Mouse (Mus musculus) forebrain, embryonic 13.5 days (tissue): ENCODE data around the gene Dclre1a. TPM values are rescaled to one million over a fixed set of nuclear protein-coding genes. Genes with fewer than 3 reads are reported as not detected.
"Not testable (repeated sequence)": the region's sequence is repeated elsewhere in the genome, so short reads cannot be mapped to it uniquely, and the experiment has no call there.

Experiments
- ATAC-seq: fragments of 200-750 bp; cut with Nextera tagmentation; 2 replicates; pipeline ENCODE4 v1.8.0; 2017
- H3K27ac ChIP-seq: fragments of 300-500 bp; sonication (generic); 2 replicates; pipeline ENCODE4 v1.5.1; 2015; ENCODE audit warnings: inconsistent platforms, mild to moderate bottlenecking, moderate library complexity
- H3K27me3 ChIP-seq: fragments of 300-500 bp; sonication (generic); 2 replicates; pipeline ENCODE4 v1.6.1; 2015; ENCODE audit warnings: mild to moderate bottlenecking, inconsistent platforms
- H3K36me3 ChIP-seq: fragments of 300-500 bp; sonication (generic); 2 replicates; pipeline ENCODE4 v1.6.1; 2015; ENCODE audit warnings: mild to moderate bottlenecking, inconsistent platforms; ENCODE audit not compliant: poor library complexity, severe bottlenecking
- H3K4me1 ChIP-seq: fragments of 300-500 bp; sonication (generic); 2 replicates; pipeline ENCODE4 v1.6.1; 2015; ENCODE audit warnings: inconsistent platforms
- H3K4me2 ChIP-seq: fragments of 300-500 bp; sonication (generic); 2 replicates; pipeline ENCODE4 v1.6.1; 2015; ENCODE audit warnings: inconsistent platforms, mild to moderate bottlenecking, moderate library complexity
- H3K4me3 ChIP-seq: fragments of 300-500 bp; sonication (generic); 2 replicates; pipeline ENCODE4 v1.5.1; 2015; ENCODE audit warnings: mild to moderate bottlenecking, inconsistent platforms
- H3K9ac ChIP-seq: fragments of 300-500 bp; sonication (generic); 2 replicates; pipeline ENCODE4 v1.6.1; 2015; ENCODE audit warnings: mild to moderate bottlenecking, inconsistent platforms
- H3K9me3 ChIP-seq: fragments of 300-500 bp; sonication (generic); replicated peaks from 2 replicates; pipeline ENCODE4 v1.6.1; 2016; ENCODE audit warnings: inconsistent platforms
- WGBS: fragments of 180-500 bp; shearing (Covaris S2); methylation state at CpG from one replicate; pipeline ENCODE4 v1.1.7; 2015; 5-methylcytosine and 5-hydroxymethylcytosine counted together
- polyA plus RNA-seq: library from polyadenylated mRNA; unstranded; fragments of >200 nt; fragmentation: Nextera tagmentation; extraction: Ambion mirVana; gene quantifications from 2 replicates; pipeline ENCODE4 v1.2.1, GENCODE M21; 2015

The Dclre1a gene
- polyA plus RNA-seq, 1 experiment from 2014 or later, result 13.9 TPM

GRCm38 (mm10) chr19:56546031-56546430 is 2.0 kb downstream of the Dclre1a start:
- peaks cover 19% of the 10 kb centered on the region for H3K36me3 ChIP-seq
- H3K27ac ChIP-seq, result no peak overlapping the region
- ATAC-seq, result no peak
- no peak overlapping the region for H3K4me2 ChIP-seq
- no peaks in the 10 kb centered on the region for H3K9me3 ChIP-seq
- H3K9ac ChIP-seq, result no peak overlapping the region
- no peaks in the 10 kb centered on the region for H3K27me3 ChIP-seq
- H3K4me1 ChIP-seq, result peaks cover 24% of the 10 kb centered on the region
- no peak overlapping the region for H3K4me3 ChIP-seq

GRCm38 (mm10) chr19:56544681-56545388 is 3.2 kb downstream of the Dclre1a start:
- H3K27me3 ChIP-seq, result no peaks in the 10 kb centered on the region
- no peaks in the 10 kb centered on the region for H3K9me3 ChIP-seq
- H3K27ac ChIP-seq, result no peak overlapping the region
- peaks cover 23% of the 10 kb centered on the region for H3K36me3 ChIP-seq
- 93% methylated on average over 13 of the region's 13 CpGs for WGBS
- H3K4me2 ChIP-seq, result no peak overlapping the region
- H3K9ac ChIP-seq, result no peak overlapping the region
- peaks cover 14% of the 10 kb centered on the region for H3K4me1 ChIP-seq
- no peak for ATAC-seq
- no peak overlapping the region for H3K4me3 ChIP-seq

DNA sequence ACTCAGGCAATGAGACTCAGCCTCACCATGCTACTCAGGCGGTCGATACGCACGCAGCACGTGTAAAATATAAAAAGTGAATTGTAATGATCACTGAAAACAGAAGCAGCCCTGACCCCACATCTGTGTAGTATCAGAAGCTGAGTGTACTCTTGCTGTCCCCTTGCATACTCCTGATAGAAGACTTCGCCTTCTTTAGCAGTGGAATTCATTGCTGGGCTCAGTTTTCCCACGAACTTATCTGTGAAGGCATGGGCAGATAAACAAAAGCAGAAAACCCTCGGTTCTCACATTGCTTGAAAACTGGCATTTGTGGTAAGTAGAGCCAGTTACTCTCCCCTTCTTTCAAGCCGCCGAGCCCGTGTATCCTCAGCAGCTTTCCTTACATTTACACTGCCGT is 4.7 kb downstream of the Dclre1a start:
- ATAC-seq, result no peak
- Histone ChIP-seq H3K4me2 (no peak overlapping the region), H3K36me3 (peaks cover 23% of the 10 kb centered on the region), H3K4me1 (peaks cover 5% of the 10 kb centered on the region), H3K9ac (no peak overlapping the region), H3K27ac (no peak overlapping the region), H3K4me3 (no peak overlapping the region), H3K9me3 (no peaks in the 10 kb centered on the region), H3K27me3 (no peaks in the 10 kb centered on the region)
- WGBS, result 93% methylated on average over 12 of the region's 12 CpGs

DNA sequence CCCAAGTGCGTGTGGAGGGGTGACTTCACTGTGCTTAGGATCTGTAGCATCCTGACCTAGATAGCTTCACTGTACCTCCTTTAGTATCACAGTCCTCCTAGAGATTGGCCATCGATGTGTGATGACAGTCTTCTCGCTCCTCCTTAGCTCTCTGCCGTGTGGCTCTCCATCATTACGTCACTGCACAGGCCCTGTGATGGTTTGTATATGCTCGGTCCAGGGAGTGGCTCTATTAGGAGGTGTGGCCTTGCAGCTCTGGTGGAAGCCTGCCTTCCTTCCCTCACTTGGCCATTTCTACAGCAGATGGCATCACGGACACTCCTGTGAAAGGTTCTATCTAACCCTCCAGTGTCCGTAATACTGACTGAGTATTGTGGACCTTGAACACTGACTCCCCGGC is 12.3 kb downstream of the Dclre1a start:
- Histone ChIP-seq H3K27ac (no peak overlapping the region), H3K9ac (no peak overlapping the region), H3K27me3 (no peaks in the 10 kb centered on the region), H3K4me1 (no peaks in the 10 kb centered on the region), H3K4me2 (no peak overlapping the region), H3K36me3 (peaks cover 30% of the 10 kb centered on the region), H3K9me3 (no peaks in the 10 kb centered on the region), H3K4me3 (no peak overlapping the region)
- 92% methylated on average over 9 of the region's 9 CpGs for WGBS
- ATAC-seq, result no peak

DNA sequence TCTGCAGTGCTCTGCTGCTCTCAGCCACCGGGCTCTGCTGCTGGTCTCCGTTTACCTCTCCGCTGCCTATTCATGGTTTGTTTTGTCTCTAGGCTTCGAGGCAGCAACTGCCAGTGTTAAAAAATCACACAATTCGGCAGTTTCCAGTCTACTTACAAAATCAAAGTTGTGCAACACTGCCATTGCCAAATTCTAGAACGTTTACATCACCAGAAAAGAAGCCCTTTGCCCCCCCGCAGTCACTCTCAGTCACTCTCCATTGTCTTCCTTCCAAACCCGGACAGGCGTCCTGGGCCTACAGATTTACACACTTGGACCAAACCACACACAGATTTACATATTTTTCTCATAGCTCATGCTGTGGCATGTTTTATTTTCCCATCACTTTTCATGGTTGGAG is 13.0 kb downstream of the Dclre1a start:
- Histone ChIP-seq H3K27me3 (no peaks in the 10 kb centered on the region), H3K36me3 (peaks cover 27% of the 10 kb centered on the region), H3K4me1 (no peaks in the 10 kb centered on the region), H3K4me3 (no peak overlapping the region), H3K9ac (no peak overlapping the region), H3K9me3 (no peaks in the 10 kb centered on the region), H3K4me2 (no peak overlapping the region), H3K27ac (no peak overlapping the region)
- WGBS, result 66% methylated on average over 9 of the region's 9 CpGs
- no peak for ATAC-seq

DNA sequence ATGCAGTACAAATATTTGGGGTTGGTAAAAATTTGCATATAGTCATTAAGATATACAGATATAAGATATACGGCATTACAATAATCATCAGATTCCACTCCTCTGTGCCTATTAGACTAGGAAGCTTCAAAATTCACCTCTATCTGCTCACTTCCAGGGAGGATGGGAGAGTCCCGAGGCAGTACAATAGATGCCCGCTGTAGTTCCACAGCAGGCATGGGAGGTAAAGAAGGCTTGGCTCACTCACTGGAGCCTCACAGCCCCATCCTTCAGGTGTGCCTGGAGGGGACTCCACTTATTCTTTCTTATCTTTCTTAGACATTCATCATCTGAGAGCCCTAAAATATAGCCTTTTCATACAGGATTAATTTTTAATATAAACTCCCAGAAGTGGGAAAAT is 13.7 kb downstream of the Dclre1a start:
- ATAC-seq, result no peak
- Histone ChIP-seq H3K27me3 (no peaks in the 10 kb centered on the region), H3K9ac (no peak overlapping the region), H3K9me3 (no peaks in the 10 kb centered on the region), H3K4me2 (no peak overlapping the region), H3K36me3 (peaks cover 26% of the 10 kb centered on the region), H3K4me1 (no peaks in the 10 kb centered on the region), H3K27ac (no peak overlapping the region), H3K4me3 (no peak overlapping the region)
- WGBS, result 88% methylated on average over 3 of the region's 3 CpGs

- Histone ChIP-seq H3K4me3 (no peak overlapping the region), H3K9me3 (no peaks in the 10 kb centered on the region), H3K27me3 (no peaks in the 10 kb centered on the region), H3K36me3 (peaks cover 26% of the 10 kb centered on the region), H3K4me2 (no peak overlapping the region), H3K9ac (no peak overlapping the region), H3K4me1 (no peaks in the 10 kb centered on the region), H3K27ac (no peak overlapping the region)
- no peak for ATAC-seq
- 93% methylated on average over 14 of the region's 14 CpGs for WGBS
Observed at GRCm38 (mm10) chr19:56533291-56534071, 14.5 kb downstream of the Dclre1a start.

- Histone ChIP-seq H3K4me1 (no peaks in the 10 kb centered on the region), H3K9me3 (no peaks in the 10 kb centered on the region), H3K27ac (no peak overlapping the region), H3K4me2 (no peak overlapping the region), H3K9ac (no peak overlapping the region), H3K27me3 (no peaks in the 10 kb centered on the region), H3K36me3 (peaks cover 19% of the 10 kb centered on the region), H3K4me3 (no peak overlapping the region)
- ATAC-seq, result no peak
- WGBS, result 95% methylated on average over 12 of the region's 12 CpGs
Observed at GRCm38 (mm10) chr19:56531251-56531650, 16.8 kb downstream of the Dclre1a start.

- not testable (repeated sequence) for ATAC-seq, H3K4me1 ChIP-seq, H3K27me3 ChIP-seq, H3K9me3 ChIP-seq, H3K4me2 ChIP-seq, H3K9ac ChIP-seq, H3K4me3 ChIP-seq, H3K27ac ChIP-seq
- peaks cover 13% of the 10 kb centered on the region for H3K36me3 ChIP-seq
- WGBS, result no CpG with 5 or more reads among the region's 11 CpGs
Observed at GRCm38 (mm10) chr19:56530529-56530928, 17.5 kb downstream of the Dclre1a start.

DNA sequence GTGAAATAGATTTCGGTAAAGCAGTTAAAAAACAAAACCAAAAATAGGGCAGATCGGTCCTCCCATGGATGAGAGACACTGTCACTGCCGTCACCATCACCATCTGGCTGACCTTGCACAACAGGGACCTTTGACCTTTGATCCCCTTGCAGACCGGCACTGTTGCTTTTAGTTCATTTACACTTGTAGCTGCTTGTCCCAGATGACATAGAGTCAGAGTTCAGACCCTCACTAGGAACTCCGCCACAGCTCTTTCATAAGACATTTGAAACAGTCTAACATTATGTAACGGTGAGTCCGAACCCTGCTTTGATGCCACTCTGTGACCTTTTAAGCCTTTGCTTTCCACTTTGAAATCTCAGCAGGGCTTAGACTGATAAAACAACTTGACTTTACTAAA is 28.6 kb downstream of the Dclre1a start:
- not testable (repeated sequence) for ATAC-seq, H3K9ac ChIP-seq, H3K36me3 ChIP-seq, H3K9me3 ChIP-seq, H3K27ac ChIP-seq, H3K27me3 ChIP-seq, H3K4me2 ChIP-seq, H3K4me1 ChIP-seq, H3K4me3 ChIP-seq
- WGBS, result no CpG with 5 or more reads among the region's 7 CpGs

DNA sequence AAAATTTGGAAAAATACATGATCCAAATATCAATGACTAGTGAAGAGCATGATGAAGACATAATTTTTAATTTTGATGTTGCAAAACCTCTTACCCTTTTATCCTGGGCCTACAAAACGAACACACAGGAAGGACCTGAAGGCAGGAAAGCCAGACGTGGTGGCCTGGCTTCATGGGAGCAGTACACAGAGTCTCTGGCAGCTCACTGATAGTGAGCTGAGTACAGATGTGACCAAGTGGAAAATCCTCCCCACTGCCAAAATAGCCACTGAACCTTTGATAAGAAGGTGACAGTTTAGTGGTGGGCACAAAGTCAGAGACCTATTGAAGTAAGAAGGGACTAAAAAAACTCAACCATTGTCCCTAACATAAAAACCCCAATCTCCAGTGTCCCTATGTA is 34.5 kb downstream of the Dclre1a start:
- not testable (repeated sequence) for H3K4me3 ChIP-seq, H3K4me2 ChIP-seq, H3K9ac ChIP-seq, H3K27me3 ChIP-seq, H3K9me3 ChIP-seq, H3K4me1 ChIP-seq, H3K27ac ChIP-seq, ATAC-seq, H3K36me3 ChIP-seq
- no CpG with 5 or more reads among the region's 2 CpGs for WGBS

DNA sequence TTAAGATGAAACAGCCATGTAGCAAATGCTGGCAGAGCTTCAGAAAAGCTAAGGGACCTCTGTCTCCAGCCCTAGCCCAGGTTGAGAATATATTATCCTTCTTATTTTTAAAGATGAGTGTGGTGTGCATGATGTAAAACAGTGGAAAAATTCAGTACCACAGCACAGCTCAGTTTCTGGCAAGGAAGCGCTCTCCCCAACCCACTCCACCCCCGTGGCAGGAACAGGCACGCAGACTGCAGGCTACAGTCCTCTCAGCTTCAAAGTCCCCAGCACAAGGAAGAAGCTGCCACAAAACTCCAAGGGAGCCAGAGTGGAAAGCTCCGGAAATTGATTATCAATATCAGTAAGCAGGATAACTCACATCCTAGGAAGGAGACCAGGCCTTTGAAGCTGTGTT is 36.8 kb downstream of the Dclre1a start:
- H3K36me3 ChIP-seq, H3K27ac ChIP-seq, H3K4me2 ChIP-seq, H3K4me3 ChIP-seq, ATAC-seq, H3K4me1 ChIP-seq, H3K9ac ChIP-seq, H3K27me3 ChIP-seq, H3K9me3 ChIP-seq: not testable (repeated sequence)
- WGBS, result no CpG with 5 or more reads among the region's 4 CpGs

- not testable (repeated sequence) for H3K9ac ChIP-seq, H3K27ac ChIP-seq, H3K4me1 ChIP-seq, H3K27me3 ChIP-seq, ATAC-seq, H3K4me2 ChIP-seq, H3K4me3 ChIP-seq, H3K9me3 ChIP-seq, H3K36me3 ChIP-seq
- WGBS, result no CpG with 5 or more reads among the region's 5 CpGs
Observed at GRCm38 (mm10) chr19:56503525-56503924, 44.5 kb downstream of the Dclre1a start.
